Mouse (Mus musculus): Measurements from ENCODE around the gene Sdf2. TPM values are rescaled to one million over a fixed set of nuclear protein-coding genes. Genes with fewer than 3 reads are reported as not detected.

The Sdf2 gene
- polyA plus RNA-seq, 1 experiment from 2014 or later: 56.2 TPM

Other genes with a start within 250 kb of the Sdf2 start
- 20.3 and 21.9 TPM in 2 replicates for gene Dhrs13, start 213.5 kb upstream of the Sdf2 start, polyA plus RNA-seq (2016; fragmentation: Nextera tagmentation; extraction: Ambion mirVana)
- gene Flot2, start 207.8 kb upstream of the Sdf2 start, polyA plus RNA-seq (2016; fragmentation: Nextera tagmentation; extraction: Ambion mirVana): 51.8 and 54.1 TPM in 2 replicates
- gene Eral1, start 165.4 kb upstream of the Sdf2 start, polyA plus RNA-seq (2016; fragmentation: Nextera tagmentation; extraction: Ambion mirVana): 33.7 and 35.9 TPM in 2 replicates
- gene Fam222b, start 151.1 kb upstream of the Sdf2 start, polyA plus RNA-seq (2016; fragmentation: Nextera tagmentation; extraction: Ambion mirVana): 15.1 and 15.7 TPM in 2 replicates
- gene Traf4, start 80.2 kb upstream of the Sdf2 start, polyA plus RNA-seq (2016; fragmentation: Nextera tagmentation; extraction: Ambion mirVana): 119 and 122 TPM in 2 replicates
- 17.5 and 18.9 TPM in 2 replicates for gene Nek8, start 69.1 kb upstream of the Sdf2 start, polyA plus RNA-seq (2016; fragmentation: Nextera tagmentation; extraction: Ambion mirVana)
- 13.5 and 14.2 TPM in 2 replicates for gene Tlcd1, start 69.0 kb upstream of the Sdf2 start, polyA plus RNA-seq (2016; fragmentation: Nextera tagmentation; extraction: Ambion mirVana)
- gene Rpl23a, start 62.2 kb upstream of the Sdf2 start, polyA plus RNA-seq (2016; fragmentation: Nextera tagmentation; extraction: Ambion mirVana): 1,221 and 1,230 TPM in 2 replicates
- gene Rab34, start 57.3 kb upstream of the Sdf2 start, polyA plus RNA-seq (2016; fragmentation: Nextera tagmentation; extraction: Ambion mirVana): 164 and 181 TPM in 2 replicates
- 2.9 TPM in 2 replicates for gene Proca1, start 52.4 kb upstream of the Sdf2 start, polyA plus RNA-seq (2016; fragmentation: Nextera tagmentation; extraction: Ambion mirVana)
- gene Supt6, start 241 bp downstream of the Sdf2 start, polyA plus RNA-seq (2016; fragmentation: Nextera tagmentation; extraction: Ambion mirVana): 36.1 and 37.8 TPM in 2 replicates
- gene 2610507B11Rik, start 16.0 kb downstream of the Sdf2 start, polyA plus RNA-seq (2016; fragmentation: Nextera tagmentation; extraction: Ambion mirVana): 72.1 and 79.5 TPM in 2 replicates
- 0.32 and 0.52 TPM in 2 replicates for gene BC030499, start 45.1 kb downstream of the Sdf2 start, polyA plus RNA-seq (2016; fragmentation: Nextera tagmentation; extraction: Ambion mirVana)
- 49.2 and 50.8 TPM in 2 replicates for gene Spag5, start 55.8 kb downstream of the Sdf2 start, polyA plus RNA-seq (2016; fragmentation: Nextera tagmentation; extraction: Ambion mirVana)
- gene Aldoc, start 77.2 kb downstream of the Sdf2 start, polyA plus RNA-seq (2016; fragmentation: Nextera tagmentation; extraction: Ambion mirVana): 4.6 and 5.3 TPM in 2 replicates
- gene Pigs, start 82.7 kb downstream of the Sdf2 start, polyA plus RNA-seq (2016; fragmentation: Nextera tagmentation; extraction: Ambion mirVana): 71.1 and 74.3 TPM in 2 replicates
- gene Unc119, start 97.7 kb downstream of the Sdf2 start, polyA plus RNA-seq (2016; fragmentation: Nextera tagmentation; extraction: Ambion mirVana): 93.2 and 99.5 TPM in 2 replicates
- gene Foxn1, start 140.8 kb downstream of the Sdf2 start, polyA plus RNA-seq (2016; fragmentation: Nextera tagmentation; extraction: Ambion mirVana): 0.09 and 0.18 TPM in 2 replicates
- gene Slc13a2, start 176.5 kb downstream of the Sdf2 start, polyA plus RNA-seq (2016; fragmentation: Nextera tagmentation; extraction: Ambion mirVana): not detected in 2 replicates
- gene Slc46a1, start 220.0 kb downstream of the Sdf2 start, polyA plus RNA-seq (2016; fragmentation: Nextera tagmentation; extraction: Ambion mirVana): 15.4 and 15.5 TPM in 2 replicates